Mouse (Mus musculus) effector memory CD4-positive, alpha-beta T cell, adult 5 months (primary cell): ENCODE results near the gene Gm11562. TPM values are rescaled to one million over a fixed set of nuclear protein-coding genes. Genes with fewer than 3 reads are reported as not detected.

Experiments
- polyA plus RNA-seq: library from polyadenylated mRNA; unstranded; fragments of 100-300 nt; shearing (Covaris generic); gene quantifications from one replicate; pipeline ENCODE4 v1.2.1, GENCODE M21; 2017

The Gm11562 gene
- polyA plus RNA-seq = not detected

DNA sequence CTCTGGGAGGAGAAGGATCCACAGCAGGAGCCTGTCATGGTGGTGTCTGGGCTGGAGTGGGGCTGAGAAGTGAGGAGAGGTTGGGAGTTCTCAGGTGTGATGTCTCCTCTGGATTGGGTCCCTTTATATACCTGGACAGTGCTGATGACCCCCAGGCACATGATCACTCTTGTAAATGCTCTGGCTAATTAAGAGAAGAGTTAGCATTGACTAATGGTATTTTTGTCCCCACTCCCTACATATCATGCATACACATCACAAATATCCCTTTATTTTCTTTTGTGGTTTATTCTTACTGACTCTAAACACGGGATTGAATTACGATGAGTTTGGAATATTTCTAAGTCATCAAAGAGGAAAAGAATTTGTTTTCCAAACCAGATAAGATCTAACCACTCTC is at the start of gene Gm11562:
Gm11562 (minus strand) TSS at position 101 of the 400 bp plus-strand sequence.

DNA sequence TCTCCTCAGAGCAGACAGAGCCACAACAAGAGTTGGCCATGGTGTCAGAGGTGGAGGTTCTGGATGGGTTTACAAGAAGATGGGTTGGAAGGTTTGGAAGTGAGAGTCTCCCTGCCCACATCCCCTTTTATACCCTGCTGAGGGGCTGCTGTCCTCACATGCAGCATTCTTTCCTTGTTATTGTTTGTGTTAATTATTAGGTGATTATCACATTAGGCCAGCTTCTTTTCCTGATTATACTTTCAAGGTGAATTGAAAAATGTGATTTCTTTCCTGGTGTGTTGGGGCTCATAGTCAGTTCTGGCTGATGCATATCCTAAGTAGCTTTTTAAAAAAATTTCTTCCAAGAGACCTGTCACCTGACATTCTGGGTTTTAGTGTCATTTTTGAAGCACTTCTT is 45.6 kb upstream of the Gm11562 start, which contains the start of gene Krtap4-6:
Krtap4-6 (minus strand) TSS at position 101 of the 400 bp plus-strand sequence.

DNA sequence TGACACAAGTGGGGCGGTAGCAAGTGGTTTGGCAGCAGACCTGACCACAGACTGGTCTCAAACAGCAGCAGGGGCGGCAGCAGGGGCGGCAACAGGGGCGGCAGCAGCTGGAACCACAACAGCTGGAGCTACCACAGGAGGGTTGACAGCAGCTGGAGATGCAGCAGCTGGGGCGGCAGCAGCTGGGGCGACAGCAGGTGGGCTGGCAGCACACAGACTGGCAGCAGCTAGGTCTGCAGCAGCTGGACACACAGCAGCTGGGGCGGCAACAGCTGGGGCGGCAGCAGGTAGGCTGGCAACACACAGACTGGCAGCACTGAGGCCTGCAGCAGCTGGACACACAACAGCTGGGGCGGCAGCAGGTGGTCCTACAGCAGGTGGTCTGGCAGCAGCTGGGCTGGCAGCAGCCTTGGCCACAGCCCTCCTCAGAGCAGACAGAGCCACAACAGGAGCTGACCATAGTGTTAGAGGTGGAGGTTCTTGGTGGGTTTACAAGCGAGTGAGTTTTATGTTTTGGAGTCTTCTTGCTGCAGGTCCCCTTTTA is 38.3 kb upstream of the Gm11562 start, which contains the start of gene Gm11563:
Gm11563 (minus strand) TSS at position 494 of the 544 bp plus-strand sequence.

GRCm38 (mm10) chr11:99650136-99650535 is 29.9 kb upstream of the Gm11562 start, which contains the start of gene Gm11555:
TSS of gene Gm11555 (minus strand) at chr11:99650236.

DNA sequence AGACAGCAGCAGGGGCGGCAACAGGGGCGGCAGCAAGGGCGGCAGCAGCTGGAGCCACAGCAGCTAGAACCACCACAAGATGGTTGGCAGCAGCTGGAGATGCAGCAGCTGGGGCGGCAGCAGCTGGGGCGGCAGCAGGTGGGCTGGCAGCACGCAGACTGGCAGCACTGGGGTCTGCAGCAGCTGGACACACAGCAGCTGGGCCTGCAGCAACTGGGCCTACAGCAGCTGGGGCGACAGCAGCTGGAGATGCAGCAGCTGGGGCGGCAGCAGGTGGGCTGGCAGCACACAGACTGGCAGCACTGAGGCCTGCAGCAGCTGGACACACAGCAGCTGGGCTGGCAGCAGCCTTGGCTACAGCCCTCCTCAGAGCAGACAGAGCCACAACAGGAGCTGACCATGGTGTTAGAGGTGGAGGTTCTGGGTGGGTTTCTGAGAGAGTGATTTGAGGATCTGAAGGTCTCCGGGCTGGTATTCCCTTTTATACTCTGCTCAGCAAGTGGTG is 23.5 kb upstream of the Gm11562 start, which contains the start of gene Krtap4-7:
Krtap4-7 (minus strand) TSS at position 455 of the 505 bp plus-strand sequence.

GRCm38 (mm10) chr11:99634653-99635134 is 14.5 kb upstream of the Gm11562 start, which contains the start of gene Krtap4-2:
TSS of gene Krtap4-2 (minus strand) at chr11:99635084.

GRCm38 (mm10) chr11:99628138-99628537 is 7.9 kb upstream of the Gm11562 start, which contains the start of gene Krtap4-1:
TSS of gene Krtap4-1 (minus strand) at chr11:99628238.

DNA sequence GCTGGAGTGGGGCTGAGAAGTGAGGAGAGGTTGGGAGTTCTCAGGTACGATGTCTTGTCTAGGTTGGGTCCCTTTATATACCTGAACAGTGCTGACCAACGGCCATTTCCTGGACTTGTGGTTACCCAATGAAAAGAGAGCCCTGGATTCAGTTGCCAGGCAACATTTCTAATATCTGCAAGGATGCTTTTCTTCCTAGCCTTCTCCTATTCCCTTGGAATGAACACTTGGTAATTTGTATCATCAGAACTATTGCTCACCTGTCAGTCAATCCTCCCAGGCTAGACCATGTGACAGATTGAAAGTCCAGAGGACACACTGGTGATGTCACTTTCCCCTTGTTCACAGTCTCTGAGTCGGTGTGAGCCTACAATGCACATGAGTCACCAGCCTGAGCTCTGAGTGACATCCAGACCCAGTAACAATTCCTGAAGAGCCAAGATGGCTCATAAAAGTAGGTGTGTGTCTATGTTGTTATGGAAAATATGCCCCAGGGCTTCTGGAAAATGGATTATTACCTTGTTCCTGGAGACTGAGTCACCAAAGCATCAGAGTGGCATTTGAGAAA is 5.4 kb downstream of the Gm11562 start, which contains the start of gene Krtap2-4:
Krtap2-4 (minus strand) TSS at position 51 of the 568 bp plus-strand sequence.

DNA sequence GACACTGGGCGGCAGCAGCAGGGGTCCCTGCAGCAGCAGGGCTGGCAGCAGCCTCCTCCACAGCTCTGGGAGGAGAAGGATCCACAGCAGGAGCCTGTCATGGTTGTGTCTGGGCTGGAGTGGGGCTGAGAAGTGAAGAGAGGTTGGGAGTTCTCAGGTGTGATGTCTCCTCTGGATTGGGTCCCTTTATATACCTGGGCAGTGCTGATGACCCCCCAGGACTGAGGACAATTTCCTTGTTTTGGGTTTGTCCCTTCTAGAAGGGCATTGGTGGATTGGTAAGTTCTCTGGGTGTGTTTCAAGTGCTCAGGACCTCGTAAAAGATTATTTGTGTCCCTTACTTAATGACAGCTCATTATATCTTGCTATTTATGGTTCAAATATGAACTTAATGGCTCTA is 10.1 kb downstream of the Gm11562 start, which contains the start of gene Gm11937:
Gm11937 (minus strand) TSS at position 101 of the 400 bp plus-strand sequence.

GRCm38 (mm10) chr11:99603208-99603607 is 17.0 kb downstream of the Gm11562 start, which contains the start of gene Gm11938:
TSS of gene Gm11938 (minus strand) at chr11:99603308.

GRCm38 (mm10) chr11:99597742-99598141 is 22.5 kb downstream of the Gm11562 start, which contains the start of gene Krtap9-3:
TSS of gene Krtap9-3 (minus strand) at chr11:99598105.

GRCm38 (mm10) chr11:99590981-99591380 is 29.3 kb downstream of the Gm11562 start, which contains the start of gene Krtap1-3:
TSS of gene Krtap1-3 (minus strand) at chr11:99591339.

DNA sequence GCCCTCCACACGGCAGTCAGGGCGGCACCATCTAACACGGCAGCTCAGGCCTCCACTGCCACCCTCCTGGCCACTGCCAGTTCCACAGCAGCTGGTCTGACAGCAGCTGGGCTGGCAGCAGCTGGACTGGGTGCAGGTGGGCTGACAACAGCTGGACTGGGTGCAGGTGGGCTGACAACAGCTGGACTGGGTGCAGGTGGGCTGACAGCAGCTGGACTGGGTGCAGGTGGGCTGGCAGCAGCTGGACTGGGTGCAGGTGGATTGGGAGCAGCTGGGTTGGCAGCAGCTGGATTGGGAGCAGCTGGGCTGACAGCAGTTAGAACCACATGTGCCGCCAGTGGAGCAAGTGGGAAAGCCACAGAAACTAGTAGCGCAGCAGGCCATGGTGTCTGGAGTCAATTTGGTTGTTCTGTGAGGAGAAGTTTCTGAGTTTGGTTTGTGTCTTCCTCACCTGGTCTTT is 37.0 kb downstream of the Gm11562 start, which contains the start of gene Krtap1-4:
Krtap1-4 (minus strand) TSS at position 410 of the 460 bp plus-strand sequence.

GRCm38 (mm10) chr11:99580636-99581035 is 39.6 kb downstream of the Gm11562 start, which contains the start of gene Krtap1-5:
TSS of gene Krtap1-5 (minus strand) at chr11:99581016.

Other genes starting within 250 kb of the Gm11562 start
- gene Krt28, start 245.5 kb downstream of the Gm11562 start, polyA plus RNA-seq = not detected
- gene Krt10, start 231.1 kb downstream of the Gm11562 start, polyA plus RNA-seq = 8.1 TPM
- gene Krt12, start 198.2 kb downstream of the Gm11562 start, polyA plus RNA-seq = 0.26 TPM
- gene Krt20, start 182.3 kb downstream of the Gm11562 start, polyA plus RNA-seq = not detected
- gene Krt23, start 127.3 kb downstream of the Gm11562 start, polyA plus RNA-seq = not detected
- not detected for gene Krt39, start 99.1 kb downstream of the Gm11562 start, polyA plus RNA-seq
- gene Krt40, start 77.3 kb downstream of the Gm11562 start, polyA plus RNA-seq = not detected
- gene Krtap3-3, start 69.6 kb downstream of the Gm11562 start, polyA plus RNA-seq = not detected
- gene Krtap3-2, start 63.6 kb downstream of the Gm11562 start, polyA plus RNA-seq = not detected
- gene Gm11939, start 61.0 kb downstream of the Gm11562 start, polyA plus RNA-seq = not detected
- gene Krtap3-1, start 53.8 kb downstream of the Gm11562 start, polyA plus RNA-seq = not detected
- gene Krtap1-5, start 39.4 kb downstream of the Gm11562 start, polyA plus RNA-seq = not detected
- not detected for gene Krtap1-4, start 36.8 kb downstream of the Gm11562 start, polyA plus RNA-seq
- not detected for gene Krtap1-3, start 29.1 kb downstream of the Gm11562 start, polyA plus RNA-seq
- gene Krtap9-3, start 22.3 kb downstream of the Gm11562 start, polyA plus RNA-seq = not detected
- not detected for gene Gm11938, start 17.1 kb downstream of the Gm11562 start, polyA plus RNA-seq
- gene Gm11937, start 10.2 kb downstream of the Gm11562 start, polyA plus RNA-seq = not detected
- gene Krtap2-4, start 5.6 kb downstream of the Gm11562 start, polyA plus RNA-seq = not detected
- gene Krtap4-1, start 7.8 kb upstream of the Gm11562 start, polyA plus RNA-seq = not detected
- not detected for gene Krtap4-2, start 14.6 kb upstream of the Gm11562 start, polyA plus RNA-seq
- gene Krtap4-7, start 23.7 kb upstream of the Gm11562 start, polyA plus RNA-seq = not detected
- not detected for gene Gm11555, start 29.8 kb upstream of the Gm11562 start, polyA plus RNA-seq
- not detected for gene Gm11563, start 38.5 kb upstream of the Gm11562 start, polyA plus RNA-seq
- not detected for gene Krtap4-6, start 45.5 kb upstream of the Gm11562 start, polyA plus RNA-seq
- gene Gm14190, start 70.3 kb upstream of the Gm11562 start, polyA plus RNA-seq = not detected
- not detected for gene Gm14180, start 113.9 kb upstream of the Gm11562 start, polyA plus RNA-seq
- not detected for gene Gm11595, start 152.5 kb upstream of the Gm11562 start, polyA plus RNA-seq
- not detected for gene Krtap4-8, start 160.3 kb upstream of the Gm11562 start, polyA plus RNA-seq
- gene Krtap4-9, start 164.8 kb upstream of the Gm11562 start, polyA plus RNA-seq = not detected
- gene Gm11596, start 173.0 kb upstream of the Gm11562 start, polyA plus RNA-seq = not detected
- not detected for gene Gm11569, start 178.5 kb upstream of the Gm11562 start, polyA plus RNA-seq
- gene Gm11554, start 184.0 kb upstream of the Gm11562 start, polyA plus RNA-seq = not detected
- not detected for gene Krtap4-13, start 189.5 kb upstream of the Gm11562 start, polyA plus RNA-seq
- not detected for gene Gm11564, start 195.2 kb upstream of the Gm11562 start, polyA plus RNA-seq
- gene 2300003K06Rik, start 217.6 kb upstream of the Gm11562 start, polyA plus RNA-seq = not detected
- not detected for gene Krtap4-16, start 231.2 kb upstream of the Gm11562 start, polyA plus RNA-seq
- not detected for gene Gm11568, start 237.5 kb upstream of the Gm11562 start, polyA plus RNA-seq
- not detected for gene Gm11559, start 244.0 kb upstream of the Gm11562 start, polyA plus RNA-seq